Comparison of ENCODE assay signal across 16 mouse cellular contexts in genomic region chr11:97445999-97446511, GRCm38 (mm10). TPM values are rescaled to one million over a fixed set of nuclear protein-coding genes. Genes with fewer than 3 reads are reported as not detected.
A peak's percentile ranks its signal among the peaks of the same experiment; 100 is the strongest.
DNase-seq lines count a peak whose midpoint lies in the region; ATAC-seq and TF ChIP-seq lines count a peak whose summit lies in the region.
"Had no signal": no experiment of that assay in that cellular context is flagged by ENCODE, and none has a peak within 500 bp of the region (broad histone marks: within the 10 kb centered on the region; RNA-seq: fewer than 3 reads in every experiment).

No protein-coding gene starts in this region.

- no peak for TF ChIP-seq CTCF in liver, embryonic 14.5 days (IDR thresholded peaks at IDR 0.05; ENCODE audit: low read depth)

- H3K27me3 ChIP-seq in forebrain, embryonic 11.5 days (ENCODE audit: control insufficient read depth, insufficient read depth, low read length), result peaks cover 9% of the 10 kb centered on the region
- no peaks in the 10 kb centered on the region; the same call in 1 of the 2 replicates for H3K27me3 ChIP-seq in forebrain, embryonic 14.5 days (replicated peaks; ENCODE audit: control insufficient read depth, insufficient read depth, low read length)
- H3K27me3 ChIP-seq in liver, embryonic 14.5 days (ENCODE audit: control insufficient read depth, insufficient read depth, low read length), result no peaks in the 10 kb centered on the region
- H3K27me3 ChIP-seq: embryonic facial prominence, embryonic 12.5 days had no signal

- ATAC-seq in forebrain, embryonic 11.5 days (replicated peaks; ENCODE audit: low FRiP score), result no peak
- no peak for ATAC-seq in forebrain, embryonic 14.5 days
- ATAC-seq in liver, embryonic 14.5 days (ENCODE audit: insufficient read depth), result peak; percentile 88

- no peak overlapping the region for H3K4me3 ChIP-seq in forebrain, embryonic 11.5 days (ENCODE audit: low read depth, low read length)
- no peak overlapping the region for H3K4me3 ChIP-seq in forebrain, embryonic 14.5 days (ENCODE audit: low read depth, low read length)
- H3K4me3 ChIP-seq in liver, embryonic 14.5 days (ENCODE audit: insufficient read depth in 1 of 2, low read depth in 2 of 2, low read length in 2 of 2), result peak overlapping the region; percentile 7 to 75
- H3K4me3 ChIP-seq: embryonic facial prominence, embryonic 12.5 days had no signal

- H3K4me1 ChIP-seq in forebrain, embryonic 11.5 days (replicated peaks; ENCODE audit: control insufficient read depth, insufficient read depth, low read length), result peaks cover 10% of the 10 kb centered on the region
- H3K4me1 ChIP-seq in forebrain, embryonic 14.5 days (ENCODE audit: control insufficient read depth, insufficient read depth, low read length), result peaks cover 15% of the 10 kb centered on the region
- H3K4me1 ChIP-seq in liver, embryonic 14.5 days (replicated peaks; ENCODE audit: control insufficient read depth in 2 of 2, insufficient read depth in 2 of 2, low read length in 1 of 2), result peaks cover 60 to 70% of the 10 kb centered on the region in 2 experiments

- no peak overlapping the region for H3K9ac ChIP-seq in forebrain, embryonic 11.5 days (ENCODE audit: low read length)
- H3K9ac ChIP-seq in forebrain, embryonic 14.5 days (ENCODE audit: low read length), result no peak overlapping the region
- H3K9ac ChIP-seq in liver, embryonic 14.5 days (replicated peaks), result peak overlapping the region; percentile 83
- H3K9ac ChIP-seq: embryonic facial prominence, embryonic 12.5 days had no signal

- 67% methylated on average over 4 of the region's 4 CpGs for WGBS in forebrain, embryonic 11.5 days
- WGBS in forebrain, embryonic 14.5 days, result 72% methylated on average over 4 of the region's 4 CpGs
- WGBS in liver, embryonic 14.5 days (ENCODE audit: insufficient replicate concordance), result 7% methylated on average over 4 of the region's 4 CpGs

- no peak overlapping the region for H3K4me2 ChIP-seq in forebrain, embryonic 11.5 days (ENCODE audit: low read depth, low read length, severe bottlenecking)
- H3K4me2 ChIP-seq in forebrain, embryonic 14.5 days (ENCODE audit: low read length), result no peak overlapping the region
- H3K4me2 ChIP-seq in liver, embryonic 14.5 days (ENCODE audit: low read depth), result peak overlapping the region; percentile 92
- H3K4me2 ChIP-seq: embryonic facial prominence, embryonic 12.5 days had no signal

- no peak overlapping the region; the same call in 1 of the 2 replicates for H3K27ac ChIP-seq in forebrain, embryonic 11.5 days (ENCODE audit: low read depth, low read length)
- H3K27ac ChIP-seq in forebrain, embryonic 14.5 days (ENCODE audit: low read depth, low read length), result no peak overlapping the region
- peak overlapping the region; percentile 98 for H3K27ac ChIP-seq in liver, embryonic 14.5 days

- peak; percentile 98 for TF ChIP-seq EP300 in liver, embryonic 14.5 days (IDR thresholded peaks at IDR 0.05; ENCODE audit: low read depth)

- intact Hi-C loops in gastrocnemius, postnatal 14 days (cut with DNase I; ENCODE audit: low total_unique reads), result no loop called here

- no peaks in the 10 kb centered on the region; the same call in 1 of the 2 replicates for H3K36me3 ChIP-seq in forebrain, embryonic 11.5 days (ENCODE audit: control insufficient read depth, insufficient read depth, low read length)
- H3K36me3 ChIP-seq in forebrain, embryonic 14.5 days (ENCODE audit: control insufficient read depth, insufficient read depth, low read length), result no peaks in the 10 kb centered on the region
- peaks cover 63% of the 10 kb centered on the region for H3K36me3 ChIP-seq in liver, embryonic 14.5 days (replicated peaks; ENCODE audit: control insufficient read depth, insufficient read depth, low read depth)

- H3K9me3 ChIP-seq in forebrain, embryonic 11.5 days (ENCODE audit: control insufficient read depth, low read length), result no peaks in the 10 kb centered on the region
- H3K9me3 ChIP-seq in forebrain, embryonic 14.5 days (replicated peaks; ENCODE audit: control insufficient read depth, low read length), result no peaks in the 10 kb centered on the region
- H3K9me3 ChIP-seq in liver, embryonic 14.5 days (ENCODE audit: control insufficient read depth, low read length), result no peaks in the 10 kb centered on the region
- H3K9me3 ChIP-seq: embryonic facial prominence, embryonic 12.5 days had no signal

- DNase-seq in forebrain, embryonic 11.5 days (ENCODE audit: low spot score), result peak; percentile 53
- no peak for DNase-seq in forebrain, embryonic 14.5 days (ENCODE audit: low spot score)
- peak; percentile 65 for DNase-seq in spleen, adult 12 weeks (ENCODE audit: low spot score)
- no peak for DNase-seq in spleen, adult 18-20 months
- peak; percentile 92 to 96 (median 95) for DNase-seq in liver, embryonic 14.5 days (ENCODE audit: low read depth in 3 of 3, low spot score in 3 of 3)
- DNase-seq in T-cell, adult 2 months (ENCODE audit: low spot score), result no peak
- no peak for DNase-seq in embryo, embryonic 10.5 days (ENCODE audit: low spot score)
- no peak for DNase-seq in gastrocnemius, postnatal 14 days
- DNase-seq: adrenal gland, adult 2 months; cerebellum, adult 11-12 months; kidney, postnatal 25 days; left cerebral cortex, postnatal 4 days; right cerebral cortex, adult 18-20 months; thymus, adult 18-20 months had no signal

RNA-seq across cellular contexts. Expression of gene Arhgap23, which starts 30.7 kb away (rescaled TPM):
- polyA plus RNA-seq in forebrain, embryonic 11.5 days (2014; fragmentation: Nextera tagmentation; extraction: Ambion mirVana), result 3.2 and 4.8 TPM in 2 replicates
- 5.4 and 6.3 TPM in 2 replicates for polyA plus RNA-seq in forebrain, embryonic 14.5 days (2014; fragmentation: Nextera tagmentation; extraction: Ambion mirVana)
- polyA plus RNA-seq in liver, embryonic 14.5 days (2012; rRNA removed), result 17.5 and 21.2 TPM in 2 replicates
- polyA plus RNA-seq in liver, embryonic 14.5 days (2014; fragmentation: Nextera tagmentation; extraction: Ambion mirVana), result 7.3 and 7.9 TPM in 2 replicates
- total RNA-seq in gastrocnemius, postnatal 14 days (2021), result 10 to 100 TPM; 10.5 to 12.2 TPM

RNA-seq across cellular contexts. Expression of gene 4933428G20Rik, which starts 54.1 kb away (rescaled TPM):
- 0.17 TPM in 1 of 2 replicates, not detected in the other for polyA plus RNA-seq in forebrain, embryonic 11.5 days (2014; fragmentation: Nextera tagmentation; extraction: Ambion mirVana)
- polyA plus RNA-seq in forebrain, embryonic 14.5 days (2014; fragmentation: Nextera tagmentation; extraction: Ambion mirVana), result 0.40 TPM in 1 of 2 replicates, not detected in the other
- polyA plus RNA-seq in liver, embryonic 14.5 days (2012; rRNA removed), result 0.02 TPM in 1 of 2 replicates, not detected in the other
- not detected in 2 replicates for polyA plus RNA-seq in liver, embryonic 14.5 days (2014; fragmentation: Nextera tagmentation; extraction: Ambion mirVana)
- total RNA-seq in gastrocnemius, postnatal 14 days (2021), result not detected
- total RNA-seq: hematopoietic stem cell, adult 5-6 weeks had no signal

Comparison
In these comparisons a context has a peak if more than half of its experiments do, and no peak if none do; other contexts are left out.
1. DNase-seq: peak in forebrain, embryonic 11.5 days (single experiment), spleen, adult 12 weeks (single experiment) and liver, embryonic 14.5 days (3 of 3); none in forebrain, embryonic 14.5 days (single experiment), spleen, adult 18-20 months (0 of 2), T-cell, adult 2 months (single experiment), embryo, embryonic 10.5 days (single experiment) and gastrocnemius, postnatal 14 days (single experiment).
2. H3K4me3 ChIP-seq: peak in liver, embryonic 14.5 days (2 of 2); none in forebrain, embryonic 11.5 days (single experiment) and forebrain, embryonic 14.5 days (single experiment).